Mouse (Mus musculus): ENCODE data around the gene March6. TPM values are rescaled to one million over a fixed set of nuclear protein-coding genes. Genes with fewer than 3 reads are reported as not detected.

March6 gene
- polyA plus RNA-seq, 1 experiment from 2014 or later: 102 TPM

GRCm38 (mm10) chr15:31418686-31419024 lies 112.2 kb downstream of the March6 start:
- Histone ChIP-seq H3K9me3 (ENCODE audit: control insufficient read depth, low read length) (no peaks in the 10 kb centered on the region), H3K27ac (0 out of 2 replicates have a peak overlapping the region, but pooled peaks have one; percentile 9), H3K36me3 (replicated peaks; ENCODE audit: control insufficient read depth, insufficient read depth) (no peaks in the 10 kb centered on the region), H3K4me1 (replicated peaks; ENCODE audit: control insufficient read depth, insufficient read depth, low read length) (no peaks in the 10 kb centered on the region), H3K4me3 (replicated peaks; ENCODE audit: low read length) (no peak overlapping the region), H3K27me3 (ENCODE audit: control insufficient read depth, insufficient read depth, low read length) (no peaks in the 10 kb centered on the region), H3K4me2 (replicated peaks) (peak overlapping the region; percentile 19; the same call in 1 of the 2 replicates), H3K9ac (no peak overlapping the region)
- WGBS: 20% methylated on average over 7 of the region's 7 CpGs
- no peak for ATAC-seq (ENCODE audit: low FRiP score)
- no peak for DNase-seq (ENCODE audit: low spot score)

- Histone ChIP-seq H3K4me3 (replicated peaks; ENCODE audit: low read length) (no peak overlapping the region), H3K9ac (no peak overlapping the region), H3K4me2 (replicated peaks) (peak overlapping the region; percentile 19), H3K9me3 (ENCODE audit: control insufficient read depth, low read length) (no peaks in the 10 kb centered on the region), H3K27me3 (ENCODE audit: control insufficient read depth, insufficient read depth, low read length) (no peaks in the 10 kb centered on the region), H3K36me3 (replicated peaks; ENCODE audit: control insufficient read depth, insufficient read depth) (no peaks in the 10 kb centered on the region), H3K4me1 (replicated peaks; ENCODE audit: control insufficient read depth, insufficient read depth, low read length) (no peaks in the 10 kb centered on the region), H3K27ac (peak overlapping the region; percentile 9; the same call in 1 of the 2 replicates)
- ATAC-seq (ENCODE audit: low FRiP score): no peak
- no peak for DNase-seq (ENCODE audit: low spot score)
- WGBS: 59% methylated on average over 21 of the region's 21 CpGs
These were observed 112.8 kb downstream of the March6 start for GRCm38 (mm10) chr15:31417796-31418685.

- ATAC-seq (ENCODE audit: low FRiP score): peak; percentile 57; the same call in 1 of the 2 replicates
- Histone ChIP-seq H3K4me3 (replicated peaks; ENCODE audit: low read length) (no peak overlapping the region), H3K36me3 (replicated peaks; ENCODE audit: control insufficient read depth, insufficient read depth) (no peaks in the 10 kb centered on the region), H3K4me2 (replicated peaks) (no peak overlapping the region), H3K27ac (no peak overlapping the region), H3K4me1 (replicated peaks; ENCODE audit: control insufficient read depth, insufficient read depth, low read length) (no peaks in the 10 kb centered on the region), H3K9ac (no peak overlapping the region), H3K9me3 (ENCODE audit: control insufficient read depth, low read length) (no peaks in the 10 kb centered on the region), H3K27me3 (ENCODE audit: control insufficient read depth, insufficient read depth, low read length) (no peaks in the 10 kb centered on the region)
- no peak for DNase-seq (ENCODE audit: low spot score)
- WGBS: 74% methylated on average over 6 of the region's 6 CpGs
These were observed 113.5 kb downstream of the March6 start for GRCm38 (mm10) chr15:31417409-31417795.

- H3K4me1 ChIP-seq (replicated peaks; ENCODE audit: control insufficient read depth, insufficient read depth, low read length): no peaks in the 10 kb centered on the region
- no peak overlapping the region for H3K4me3 ChIP-seq (replicated peaks; ENCODE audit: low read length)
- H3K36me3 ChIP-seq (replicated peaks; ENCODE audit: control insufficient read depth, insufficient read depth): no peaks in the 10 kb centered on the region
- no peaks in the 10 kb centered on the region for H3K9me3 ChIP-seq (ENCODE audit: control insufficient read depth, low read length)
- no peak overlapping the region for H3K9ac ChIP-seq
- 68% methylated on average over 4 of the region's 4 CpGs for WGBS
- ATAC-seq (ENCODE audit: low FRiP score) (no peak), DNase-seq (ENCODE audit: low spot score) (no peak)
- no peak overlapping the region for H3K4me2 ChIP-seq (replicated peaks)
- no peaks in the 10 kb centered on the region for H3K27me3 ChIP-seq (ENCODE audit: control insufficient read depth, insufficient read depth, low read length)
- H3K27ac ChIP-seq: no peak overlapping the region
These were observed 115.7 kb downstream of the March6 start for GRCm38 (mm10) chr15:31415181-31415580.

- Histone ChIP-seq H3K9me3 (ENCODE audit: control insufficient read depth, low read length) (no peaks in the 10 kb centered on the region), H3K36me3 (replicated peaks; ENCODE audit: control insufficient read depth, insufficient read depth) (no peaks in the 10 kb centered on the region), H3K4me2 (replicated peaks) (no peak overlapping the region), H3K27ac (no peak overlapping the region), H3K4me1 (replicated peaks; ENCODE audit: control insufficient read depth, insufficient read depth, low read length) (no peaks in the 10 kb centered on the region), H3K4me3 (replicated peaks; ENCODE audit: low read length) (no peak overlapping the region), H3K9ac (no peak overlapping the region), H3K27me3 (ENCODE audit: control insufficient read depth, insufficient read depth, low read length) (no peaks in the 10 kb centered on the region)
- ATAC-seq (ENCODE audit: low FRiP score) (no peak), DNase-seq (ENCODE audit: low spot score) (no peak)
- WGBS: 47% methylated on average over 6 of the region's 6 CpGs
These were observed 116.5 kb downstream of the March6 start for GRCm38 (mm10) chr15:31414179-31414898.

GRCm38 (mm10) chr15:31413662-31414061 lies 117.2 kb downstream of the March6 start:
- no peak overlapping the region for H3K9ac ChIP-seq
- H3K36me3 ChIP-seq (replicated peaks; ENCODE audit: control insufficient read depth, insufficient read depth): no peaks in the 10 kb centered on the region
- H3K9me3 ChIP-seq (ENCODE audit: control insufficient read depth, low read length): no peaks in the 10 kb centered on the region
- no peaks in the 10 kb centered on the region for H3K4me1 ChIP-seq (replicated peaks; ENCODE audit: control insufficient read depth, insufficient read depth, low read length)
- ATAC-seq (ENCODE audit: low FRiP score): no peak
- no peak overlapping the region for H3K4me2 ChIP-seq (replicated peaks)
- DNase-seq (ENCODE audit: low spot score): no peak
- 85% methylated on average over 6 of the region's 6 CpGs for WGBS
- no peak overlapping the region for H3K27ac ChIP-seq
- no peaks in the 10 kb centered on the region for H3K27me3 ChIP-seq (ENCODE audit: control insufficient read depth, insufficient read depth, low read length)
- H3K4me3 ChIP-seq (replicated peaks; ENCODE audit: low read length): no peak overlapping the region

- Histone ChIP-seq H3K4me3 (replicated peaks; ENCODE audit: low read length) (no peak overlapping the region), H3K4me1 (replicated peaks; ENCODE audit: control insufficient read depth, insufficient read depth, low read length) (no peaks in the 10 kb centered on the region), H3K27me3 (ENCODE audit: control insufficient read depth, insufficient read depth, low read length) (no peaks in the 10 kb centered on the region), H3K36me3 (replicated peaks; ENCODE audit: control insufficient read depth, insufficient read depth) (no peaks in the 10 kb centered on the region), H3K27ac (no peak overlapping the region), H3K9me3 (ENCODE audit: control insufficient read depth, low read length) (no peaks in the 10 kb centered on the region), H3K4me2 (replicated peaks) (no peak overlapping the region), H3K9ac (no peak overlapping the region)
- WGBS: 59% methylated on average over 3 of the region's 3 CpGs
- ATAC-seq (ENCODE audit: low FRiP score) (no peak), DNase-seq (ENCODE audit: low spot score) (no peak)
These were observed 117.9 kb downstream of the March6 start for GRCm38 (mm10) chr15:31412933-31413332.

GRCm38 (mm10) chr15:31412436-31412835 lies 118.4 kb downstream of the March6 start:
- Histone ChIP-seq H3K27ac (no peak overlapping the region), H3K9ac (no peak overlapping the region), H3K4me1 (replicated peaks; ENCODE audit: control insufficient read depth, insufficient read depth, low read length) (no peaks in the 10 kb centered on the region), H3K9me3 (ENCODE audit: control insufficient read depth, low read length) (no peaks in the 10 kb centered on the region), H3K27me3 (ENCODE audit: control insufficient read depth, insufficient read depth, low read length) (no peaks in the 10 kb centered on the region), H3K36me3 (replicated peaks; ENCODE audit: control insufficient read depth, insufficient read depth) (no peaks in the 10 kb centered on the region), H3K4me3 (replicated peaks; ENCODE audit: low read length) (no peak overlapping the region), H3K4me2 (replicated peaks) (no peak overlapping the region)
- 84% methylated on average over 6 of the region's 6 CpGs for WGBS
- ATAC-seq (ENCODE audit: low FRiP score) (no peak), DNase-seq (ENCODE audit: low spot score) (no peak)

GRCm38 (mm10) chr15:31407490-31407889 lies 123.4 kb downstream of the March6 start:
- H3K9me3 ChIP-seq (ENCODE audit: control insufficient read depth, low read length): no peaks in the 10 kb centered on the region
- no peak overlapping the region for H3K4me2 ChIP-seq (replicated peaks)
- DNase-seq (ENCODE audit: low spot score) (no peak), ATAC-seq (ENCODE audit: low FRiP score) (no peak)
- 87% methylated on average over 4 of the region's 4 CpGs for WGBS
- H3K4me3 ChIP-seq (replicated peaks; ENCODE audit: low read length): no peak overlapping the region
- no peaks in the 10 kb centered on the region for H3K36me3 ChIP-seq (replicated peaks; ENCODE audit: control insufficient read depth, insufficient read depth)
- no peak overlapping the region for H3K27ac ChIP-seq
- no peak overlapping the region for H3K9ac ChIP-seq
- 0 out of 2 replicates have a peak, but pooled peaks cover 5% of the 10 kb centered on the region for H3K4me1 ChIP-seq (replicated peaks; ENCODE audit: control insufficient read depth, insufficient read depth, low read length)
- no peaks in the 10 kb centered on the region for H3K27me3 ChIP-seq (ENCODE audit: control insufficient read depth, insufficient read depth, low read length)
